Mouse (Mus musculus) kidney, postnatal 0 days (tissue): ENCODE data around the gene Napsa. TPM values are rescaled to one million over a fixed set of nuclear protein-coding genes. Genes with fewer than 3 reads are reported as not detected.

Experiments
- ATAC-seq: fragments of 200-750 bp; cut with Nextera tagmentation; replicated peaks from 2 replicates; pipeline ENCODE4 v1.8.0; 2017; ENCODE audit warnings: low read depth, moderate number of reproducible peaks, moderate TSS enrichment, moderate library complexity; ENCODE audit not compliant: low FRiP score
- DNase-seq: peaks from one replicate; pipeline ENCODE4 v3.0.0-alpha.2; 2016; ENCODE audit warnings: low spot score
- H3K27ac ChIP-seq: fragments of 300-500 bp; sonication (generic); 2 replicates; pipeline ENCODE4 v1.5.1; 2014; ENCODE audit warnings: mild to moderate bottlenecking
- H3K27me3 ChIP-seq: fragments of 300-500 bp; sonication (generic); 2 replicates; pipeline ENCODE4 v1.6.1; 2014; ENCODE audit warnings: low read length, mixed read lengths; ENCODE audit not compliant: insufficient read depth
- H3K36me3 ChIP-seq: fragments of 300-500 bp; sonication (generic); 2 replicates; pipeline ENCODE4 v1.6.1; 2014; ENCODE audit warnings: low read length, mixed read lengths; ENCODE audit not compliant: insufficient read depth
- H3K4me1 ChIP-seq: fragments of 300-500 bp; sonication (generic); replicated peaks from 2 replicates; pipeline ENCODE4 v1.6.1; 2014; ENCODE audit warnings: antibody characterized with exemption, low read length, mixed read lengths; ENCODE audit not compliant: insufficient read depth
- H3K4me2 ChIP-seq: fragments of 300-500 bp; sonication (generic); 2 replicates; pipeline ENCODE4 v1.6.1; 2014; ENCODE audit warnings: mild to moderate bottlenecking, low read length, moderate library complexity, mixed read lengths
- H3K4me3 ChIP-seq: fragments of 300-500 bp; sonication (generic); replicated peaks from 2 replicates; pipeline ENCODE4 v1.5.1; 2014; ENCODE audit warnings: low read depth, low read length
- H3K9ac ChIP-seq: fragments of 300-500 bp; sonication (generic); 2 replicates; pipeline ENCODE4 v1.6.1; 2014; ENCODE audit warnings: low read depth, low read length
- H3K9me3 ChIP-seq: fragments of 300-500 bp; sonication (generic); replicated peaks from 2 replicates; pipeline ENCODE4 v1.6.1; 2016; ENCODE audit warnings: low read length, inconsistent platforms, mixed read lengths
- CTCF ChIP-seq: IDR thresholded peaks from 2 replicates; pipeline ENCODE4 v1.5.1; 2016; ENCODE audit warnings: antibody characterized with exemption, low read depth, mild to moderate bottlenecking, moderate library complexity
- WGBS: fragments of 180-500 bp; shearing (Covaris S2); extraction: QIAGEN DNeasy Blood & Tissue Kit; methylation state at CpG from one replicate; pipeline ENCODE4 v1.1.7; 2014; 5-methylcytosine and 5-hydroxymethylcytosine counted together
- polyA plus RNA-seq: library from polyadenylated mRNA; unstranded; fragments of >200 nt; fragmentation: Nextera tagmentation; extraction: Ambion mirVana; gene quantifications from 2 replicates; pipeline ENCODE4 v1.2.1, GENCODE M21; 2015

The Napsa gene
- polyA plus RNA-seq, 1 experiment from 2014 or later: 408 TPM

DNA sequence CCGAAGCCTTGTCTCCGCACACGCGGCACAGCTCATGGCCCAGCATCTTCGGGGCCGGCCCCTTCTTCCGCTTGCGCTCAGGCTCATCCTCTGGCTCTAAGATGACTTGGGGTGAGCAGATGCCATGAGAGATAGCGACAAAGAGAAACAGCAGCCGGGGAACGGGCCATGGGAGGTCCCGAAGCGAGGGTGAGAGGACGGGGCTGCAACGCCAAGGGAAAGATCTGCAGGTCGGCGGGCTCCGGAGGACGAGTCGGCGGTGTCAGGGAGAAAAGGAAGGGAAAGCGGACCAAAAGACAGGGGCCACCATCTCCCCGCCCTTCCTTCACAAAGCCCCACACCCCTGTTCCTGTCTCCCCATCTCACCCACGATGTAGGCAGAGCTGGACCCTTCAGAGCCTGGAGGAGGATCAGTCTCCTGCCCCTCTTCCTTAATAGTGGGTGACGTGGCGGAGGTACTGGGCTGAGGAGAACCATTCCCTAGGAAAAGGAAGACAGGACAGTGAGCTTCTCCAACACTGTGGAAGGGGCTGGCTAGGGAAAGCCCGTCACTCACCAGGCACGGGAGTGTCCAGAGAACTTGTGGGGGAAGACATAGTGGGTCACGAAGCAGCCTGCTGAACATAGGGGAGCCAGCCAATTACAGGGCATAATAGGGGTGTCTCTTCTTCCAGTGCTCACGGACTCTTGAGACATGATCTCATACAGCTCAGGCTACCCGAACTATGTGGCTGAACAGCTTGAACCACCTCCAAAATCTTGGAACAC lies 19.9 kb upstream of the Napsa start:
- H3K27ac ChIP-seq: no peak overlapping the region

DNA sequence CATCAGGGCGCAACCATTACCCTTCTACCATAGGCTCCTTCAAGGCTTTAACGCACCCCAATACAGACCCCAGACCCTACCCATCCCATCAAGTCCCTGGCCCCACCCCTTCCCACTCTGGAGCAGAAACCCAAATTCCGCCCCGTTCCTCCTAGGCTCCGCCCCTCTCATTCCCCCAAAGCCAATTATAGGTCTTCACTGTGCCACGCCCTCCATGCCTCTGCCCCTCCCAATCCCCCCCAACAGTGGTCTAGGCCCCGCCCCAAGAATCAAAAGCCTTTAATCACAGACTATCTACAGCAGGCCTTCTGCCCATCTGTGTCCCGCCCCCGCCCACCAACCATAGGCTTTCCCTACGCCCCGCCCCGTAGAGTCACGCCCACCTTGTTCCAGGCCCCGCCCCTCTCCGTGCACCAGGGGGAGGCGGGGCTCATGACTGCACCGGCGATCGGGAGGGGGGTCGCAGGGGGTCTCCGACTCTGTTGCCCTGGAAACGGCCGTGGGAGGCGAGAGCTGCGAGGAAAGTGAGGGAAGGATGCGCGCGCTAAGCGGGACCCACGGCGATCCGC lies 18.9 kb upstream of the Napsa start:
- Histone ChIP-seq H3K4me3 (peak overlapping the region; percentile 74), H3K27ac (peak overlapping the region; percentile 99), H3K9me3 (no peaks in the 10 kb centered on the region), H3K27me3 (no peaks in the 10 kb centered on the region), H3K4me2 (peak overlapping the region; percentile 62), H3K4me1 (no peaks in the 10 kb centered on the region), H3K36me3 (peaks cover 32% of the 10 kb centered on the region), H3K9ac (peak overlapping the region; percentile 83)
- 1% methylated on average over 31 of the region's 32 CpGs for WGBS
- peak; percentile 84 for ATAC-seq
- peak; percentile 97 for DNase-seq
- TF ChIP-seq CTCF: no peak

More for the DNA sequence above, 19.9 kb upstream of the Napsa start:
- peaks cover 32% of the 10 kb centered on the region for H3K36me3 ChIP-seq
- peak overlapping the region; percentile 62 for H3K4me2 ChIP-seq
- H3K4me3 ChIP-seq: peak overlapping the region; percentile 74; the same call in 1 of the 2 replicates
- TF ChIP-seq CTCF: no peak
- ATAC-seq: no peak
- no peaks in the 10 kb centered on the region for H3K27me3 ChIP-seq
- no peak for DNase-seq
- 86% methylated on average over 31 of the region's 31 CpGs for WGBS
- no peaks in the 10 kb centered on the region for H3K9me3 ChIP-seq
- H3K9ac ChIP-seq: no peak overlapping the region
- no peaks in the 10 kb centered on the region; the same call in 1 of the 2 replicates for H3K4me1 ChIP-seq

DNA sequence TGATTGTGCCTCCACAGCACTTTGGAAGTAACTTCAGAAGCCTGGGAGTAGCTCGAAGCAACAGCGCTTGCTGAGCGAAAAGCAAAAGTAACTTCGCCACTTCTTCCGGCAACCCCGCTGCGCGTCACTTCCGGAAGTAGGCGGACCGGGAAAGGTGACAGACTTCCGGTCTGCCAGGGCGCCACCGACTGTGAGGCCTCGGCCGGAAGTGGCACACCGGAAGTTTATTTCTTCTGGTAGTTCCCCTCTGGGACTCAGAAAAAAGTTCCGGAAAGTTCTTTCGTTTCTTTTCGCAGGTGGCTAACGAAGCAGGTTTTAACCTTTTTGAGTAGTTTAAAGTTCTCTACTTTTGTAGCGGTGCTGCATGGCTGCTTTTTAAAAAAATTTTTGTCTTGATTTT lies 18.4 kb upstream of the Napsa start, which contains the start of gene Nr1h2:
Gene Nr1h2, minus strand, starts transcription at position 126 of the 400 bp plus-strand sequence.
- peak within 1 kb of the TSS; percentile 62 for H3K4me2 ChIP-seq
- H3K4me3 ChIP-seq: peak within 1 kb of the TSS; percentile 74
- DNase-seq (peak; percentile 98), ATAC-seq (peak; percentile 83)
- peak within 1 kb of the TSS; percentile 83 for H3K9ac ChIP-seq
- TF ChIP-seq CTCF: no peak
- H3K9me3 ChIP-seq: no peaks in the 10 kb centered on the region
- WGBS: under 1% methylated on average over 22 of the region's 22 CpGs
- H3K36me3 ChIP-seq: peaks cover 32% of the 10 kb centered on the region
- no peaks in the 10 kb centered on the region for H3K4me1 ChIP-seq
- peak within 1 kb of the TSS; percentile 99 for H3K27ac ChIP-seq
- no peaks in the 10 kb centered on the region for H3K27me3 ChIP-seq

DNA sequence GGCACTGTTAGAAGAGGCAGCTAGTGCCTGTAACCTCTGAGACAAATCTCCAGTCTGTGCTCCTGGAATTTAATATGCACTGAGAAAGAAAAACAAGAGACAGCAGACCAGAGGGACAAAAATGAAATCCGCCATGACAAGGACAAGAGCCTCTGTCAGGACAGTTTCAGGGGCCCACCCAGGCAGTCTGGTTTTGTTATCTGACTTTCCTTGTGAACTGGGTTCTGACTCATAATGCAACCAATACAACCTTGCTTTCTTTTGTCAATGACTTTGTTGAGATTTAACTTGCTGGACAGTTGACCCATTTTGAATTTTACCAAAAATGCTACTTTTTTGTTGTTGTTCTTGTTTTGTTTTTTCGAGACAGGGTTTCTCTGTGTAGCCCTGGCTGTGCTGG lies 14.6 kb upstream of the Napsa start:
- no peaks in the 10 kb centered on the region for H3K27me3 ChIP-seq
- no peak overlapping the region for H3K27ac ChIP-seq
- H3K4me3 ChIP-seq: no peak overlapping the region
- no peaks in the 10 kb centered on the region for H3K4me1 ChIP-seq
- H3K9me3 ChIP-seq: no peaks in the 10 kb centered on the region
- TF ChIP-seq CTCF: no peak
- H3K4me2 ChIP-seq: no peak overlapping the region
- WGBS: 58% methylated on average over 2 of the region's 2 CpGs
- no peak for DNase-seq
- no peak for ATAC-seq
- H3K36me3 ChIP-seq: no peaks in the 10 kb centered on the region
- H3K9ac ChIP-seq: no peak overlapping the region

DNA sequence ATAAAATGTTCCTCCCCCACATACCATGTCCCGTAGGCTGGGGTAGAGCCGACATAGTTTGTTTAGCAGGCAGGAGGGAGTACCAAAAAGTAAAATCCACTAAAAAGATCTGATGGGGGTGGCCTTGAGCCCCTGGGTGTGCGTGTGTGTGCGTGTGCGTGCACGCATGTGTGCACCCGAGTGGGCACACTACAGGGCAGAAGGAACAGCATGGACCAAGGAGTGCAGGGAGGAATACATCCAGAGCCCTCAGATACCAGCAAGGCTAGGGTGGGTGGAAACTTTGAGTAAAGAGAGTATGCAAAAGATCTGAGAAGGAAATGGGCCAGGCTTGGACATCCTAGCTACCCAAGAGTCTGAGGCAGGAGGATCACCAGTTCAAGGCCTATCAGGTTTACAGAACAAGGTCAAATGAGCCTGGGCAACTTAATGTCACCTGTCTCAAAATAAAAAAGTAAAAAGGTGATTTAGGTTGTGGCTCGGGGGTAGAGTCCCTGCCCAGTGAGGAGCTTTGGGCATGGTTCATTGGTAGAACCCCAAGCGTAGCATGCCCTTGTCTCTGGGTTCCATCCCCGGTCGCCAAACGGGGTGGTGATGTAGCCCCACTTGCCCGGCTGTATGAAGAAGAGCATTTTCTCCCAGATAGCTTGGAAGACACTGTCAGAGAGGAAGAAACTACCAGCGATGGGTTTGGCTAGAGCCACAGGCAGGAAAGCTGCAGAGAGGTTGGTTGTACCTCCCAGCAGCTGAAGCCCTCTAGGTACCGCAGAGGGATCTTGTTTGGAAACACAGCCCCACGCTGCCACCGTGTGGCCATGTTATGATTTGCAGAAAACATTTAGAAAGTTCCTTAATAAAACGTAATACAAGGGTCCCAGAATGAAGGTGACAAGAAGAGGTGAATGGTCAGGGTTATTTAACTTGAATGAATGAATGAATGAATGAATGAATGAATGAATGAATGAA lies 11.5 kb upstream of the Napsa start:
- Histone ChIP-seq H3K4me2 (no peak overlapping the region), H3K9me3 (no peaks in the 10 kb centered on the region), H3K27ac (no peak overlapping the region), H3K9ac (no peak overlapping the region), H3K4me3 (no peak overlapping the region), H3K36me3 (no peaks in the 10 kb centered on the region), H3K27me3 (no peaks in the 10 kb centered on the region), H3K4me1 (no peaks in the 10 kb centered on the region)
- WGBS: 49% methylated on average over 18 of the region's 18 CpGs
- DNase-seq: peak; percentile 86
- TF ChIP-seq CTCF: peak; percentile 83
- ATAC-seq: peak; percentile 47; the same call in 1 of the 2 replicates

DNA sequence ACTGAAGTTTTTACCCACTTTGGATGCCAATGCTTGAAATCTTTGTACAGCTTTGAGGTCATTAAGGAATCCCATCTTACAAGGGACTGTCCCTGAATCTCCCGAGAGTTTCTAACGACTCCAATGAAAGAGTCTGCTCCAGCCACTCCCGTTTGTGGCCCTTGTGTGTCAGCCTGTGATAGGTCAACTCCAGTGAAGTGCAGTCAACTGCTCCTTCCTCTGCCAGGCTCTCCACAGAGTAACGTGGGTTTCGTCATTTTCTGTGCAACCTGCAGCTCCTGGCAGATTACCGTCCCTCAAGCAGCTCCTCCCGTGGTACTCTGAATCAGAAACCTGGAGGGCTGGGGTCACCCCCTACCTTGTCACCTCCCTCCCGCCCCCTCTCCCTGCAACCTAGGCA lies 8.9 kb upstream of the Napsa start:
- H3K9ac ChIP-seq: no peak overlapping the region
- WGBS: 40% methylated on average over 8 of the region's 8 CpGs
- H3K27ac ChIP-seq: no peak overlapping the region
- no peak overlapping the region for H3K4me3 ChIP-seq
- H3K36me3 ChIP-seq: no peaks in the 10 kb centered on the region
- DNase-seq (no peak), ATAC-seq (no peak)
- H3K27me3 ChIP-seq: no peaks in the 10 kb centered on the region
- H3K4me1 ChIP-seq: no peaks in the 10 kb centered on the region
- H3K4me2 ChIP-seq: no peak overlapping the region
- H3K9me3 ChIP-seq: no peaks in the 10 kb centered on the region
- TF ChIP-seq CTCF: no peak
